Mouse (Mus musculus) embryonic fibroblast, embryonic 13.5 days (primary cell): Measurements from ENCODE around the gene Ano6.

Source experiments
- CTCF ChIP-seq: IDR thresholded peaks from 2 replicates; pipeline ENCODE4 v1.5.1; 2011; ENCODE audit warnings: mild to moderate bottlenecking, control low read depth, low read length, moderate library complexity, borderline replicate concordance; ENCODE audit not compliant: insufficient read depth
- POLR2A ChIP-seq: IDR thresholded peaks from 2 replicates; pipeline ENCODE4 v1.6.1; 2011; ENCODE audit warnings: low read depth, mild to moderate bottlenecking, control low read depth, low read length, moderate library complexity

- TF ChIP-seq POLR2A (no peak), CTCF (no peak)
These were observed 91.8 kb downstream of the Ano6 start for GRCm38 (mm10) chr15:95882436-95882835.
